Mouse (Mus musculus) heart, postnatal 14 days (tissue): ENCODE results near the gene Pdcd4. TPM values are rescaled to one million over a fixed set of nuclear protein-coding genes. Genes with fewer than 3 reads are reported as not detected.

Experiments used
- DNase-seq, 2 experiments: peaks; one replicate each; pipeline ENCODE4 v3.0.0; 2021 to 2022
- intact Hi-C: fragments of 180-260 bp; cut with DNase I; formaldehyde crosslinking; loops from one replicate; pipeline ENCODE4 v1.15.1; 2025
- long read RNA-seq, 2 experiments: library from polyadenylated mRNA; stranded (forward); transcript quantifications; one replicate each; pipeline ENCODE4 v2.0.0; 2021
- total RNA-seq, 2 experiments: library from RNA; stranded (reverse); gene quantifications; 2 replicates each; pipeline ENCODE4 v1.2.3; 2021

Gene Pdcd4
- 10 to 100 TPM; 24.8 to 25.6 TPM for total RNA-seq
- long read RNA-seq, experiment 1, transcript Pdcd4-201 (12 exons, 2,381 nt) = major isoform, 10 of 18 reads
- long read RNA-seq, experiment 1, transcript Pdcd4-203 (13 exons, 1,733 nt) = minor isoform, 5 of 18 reads
- long read RNA-seq, experiment 1, partial matches to known transcripts = 2 of 18 reads
- long read RNA-seq, experiment 1, other reads (novel, unspliced or antisense) = 1 of 18 reads
- long read RNA-seq, experiment 2, transcript Pdcd4-201 (12 exons, 2,381 nt) = major isoform, 22 of 30 reads
- long read RNA-seq, experiment 2, partial matches to known transcripts = 2 of 30 reads
- long read RNA-seq, experiment 2, other reads (novel, unspliced or antisense) = 3 of 30 reads

DNA sequence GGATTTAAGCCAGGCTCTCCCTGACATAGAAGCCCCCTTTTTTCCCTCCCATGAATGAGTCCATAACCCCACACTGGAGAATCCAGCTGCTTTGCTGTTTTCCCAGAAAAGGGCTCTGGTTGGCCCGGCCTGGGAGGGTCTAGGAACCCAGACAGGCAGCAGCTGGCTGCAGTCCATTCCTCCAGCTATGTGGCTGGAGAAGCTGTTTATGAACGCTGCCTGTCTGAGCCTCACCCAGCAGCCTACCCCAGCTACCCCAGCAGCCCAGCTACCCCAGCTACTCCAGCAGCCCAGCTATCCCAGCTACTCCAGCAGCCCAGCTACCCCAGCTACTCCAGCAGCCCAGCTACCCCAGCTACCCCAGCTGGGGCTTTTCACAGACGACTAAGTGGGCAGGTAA lies at the start of gene Pdcd4:
Gene Pdcd4 (plus strand): TSS at position 171 of the 400 bp plus-strand sequence.
- peak; percentile 45 to 51 for DNase-seq
- intact Hi-C loops = no loop called here

DNA sequence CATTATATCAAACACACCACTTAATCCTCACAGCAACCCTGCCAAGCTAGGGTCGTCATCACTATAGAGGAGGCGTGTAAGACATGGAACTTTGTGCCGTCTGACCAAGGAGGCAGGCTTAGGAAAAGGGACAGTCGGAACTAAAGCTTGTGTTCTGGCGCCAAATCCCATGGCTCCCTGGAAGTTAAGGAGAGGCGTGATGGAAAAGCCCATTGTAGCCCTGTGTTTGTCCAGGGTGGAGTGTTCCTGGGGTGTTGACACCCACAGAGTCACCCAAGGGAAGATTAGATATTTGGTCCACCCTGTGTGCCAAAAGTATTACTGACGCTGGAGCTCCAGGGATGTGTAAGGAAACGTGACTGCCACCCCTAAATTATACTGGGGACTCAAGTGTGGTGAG lies 48.1 kb upstream of the Pdcd4 start:
- DNase-seq = no peak
- intact Hi-C loops = loop anchor here (10.0 kb wide), 1 partner anchor 199 kb away; no protein-coding TSS in a partner anchor

DNA sequence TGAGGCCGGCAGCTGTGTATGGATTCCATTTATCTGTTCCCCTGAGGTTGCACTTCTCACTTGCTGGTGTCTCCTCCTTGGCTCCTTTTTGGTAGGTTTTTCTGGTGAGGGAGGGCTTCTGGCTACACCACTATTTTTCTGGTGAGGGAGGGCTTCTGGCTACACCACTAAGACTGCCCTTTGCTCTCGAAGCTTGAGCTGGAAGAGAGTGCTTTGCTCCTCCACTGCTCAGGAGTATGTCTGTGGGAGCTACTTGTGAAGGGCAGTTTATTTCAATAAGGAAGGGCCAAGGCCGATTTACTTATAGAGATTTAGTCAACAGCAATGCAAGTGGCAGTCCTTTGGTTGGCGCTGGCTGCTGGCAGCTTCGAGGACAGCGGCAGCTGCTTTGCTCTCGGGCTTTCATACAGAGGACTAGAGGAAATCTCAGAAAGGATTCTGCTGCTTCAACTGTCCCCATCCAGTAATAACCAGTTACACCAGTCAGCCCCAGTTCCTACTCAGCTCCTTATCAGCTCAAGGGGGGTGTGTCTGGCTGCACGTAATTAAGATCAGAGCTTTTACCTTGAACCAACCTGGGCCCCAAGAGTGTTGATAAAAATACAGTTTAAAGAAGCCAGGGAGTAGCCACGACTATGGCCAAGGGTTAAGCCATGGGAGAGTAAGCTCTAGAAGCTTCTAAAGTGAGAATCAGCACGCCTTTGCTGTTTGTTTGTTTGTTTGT lies 43.6 kb upstream of the Pdcd4 start:
- DNase-seq = no peak
- intact Hi-C loops = loop anchor here (10.0 kb wide), 1 partner anchor 204 kb away; no protein-coding TSS in a partner anchor

DNA sequence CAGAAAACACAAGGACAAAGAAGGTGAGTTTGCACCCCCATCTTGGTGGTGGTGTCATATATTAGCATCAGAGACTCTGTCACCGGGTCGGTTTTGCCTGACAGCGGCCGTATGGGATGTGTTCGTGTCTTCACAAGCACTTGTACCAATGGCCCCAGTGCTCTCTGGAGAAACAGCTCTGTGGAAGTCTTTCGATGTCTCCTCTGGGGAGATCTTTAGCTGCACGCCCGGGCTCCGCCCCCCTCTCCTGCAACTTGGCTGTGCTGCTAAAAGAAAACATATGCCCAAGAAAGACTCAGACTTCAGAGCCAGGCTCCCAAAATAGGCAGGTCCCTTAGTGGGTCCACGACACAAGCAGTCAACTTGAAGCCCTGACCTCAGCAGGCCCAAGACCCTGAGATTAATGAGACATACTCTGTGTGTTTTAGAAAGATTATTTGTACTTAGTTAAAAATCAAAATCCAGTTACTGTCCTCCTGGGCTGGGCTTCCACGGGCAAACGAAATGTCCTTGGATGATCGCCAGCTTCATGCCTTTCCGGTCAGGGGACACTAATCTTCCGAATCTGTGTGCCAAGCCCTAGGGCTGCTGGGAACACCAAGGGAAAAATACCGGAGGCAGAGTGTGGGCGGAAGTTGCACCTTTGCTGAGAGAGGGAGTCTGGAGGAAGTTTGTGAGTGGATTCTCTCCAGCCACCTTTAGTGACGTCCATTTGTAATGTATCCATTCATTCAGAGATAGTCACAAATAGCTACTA lies 41.7 kb upstream of the Pdcd4 start:
- intact Hi-C loops = no loop called here
- DNase-seq = peak; percentile 65 to 81

DNA sequence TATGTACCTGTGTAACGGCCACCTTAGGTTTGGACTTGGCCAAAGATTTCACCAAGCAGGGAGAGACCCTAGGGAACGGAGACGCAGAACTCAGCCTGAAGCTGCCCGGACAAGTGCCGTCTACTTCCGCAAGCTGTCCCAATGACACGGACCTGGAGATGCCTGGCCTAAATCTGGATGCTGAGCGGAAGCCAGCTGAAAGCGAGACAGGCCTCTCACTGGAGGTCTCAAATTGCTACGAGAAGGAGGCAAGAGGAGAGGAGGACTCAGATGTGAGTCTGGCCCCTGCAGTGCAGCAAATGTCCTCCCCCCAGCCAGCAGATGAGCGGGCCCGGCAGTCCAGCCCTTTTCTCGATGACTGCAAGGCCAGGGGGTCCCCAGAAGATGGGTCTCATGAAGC lies 40.7 kb upstream of the Pdcd4 start:
- no peak for DNase-seq
- intact Hi-C loops = no loop called here

DNA sequence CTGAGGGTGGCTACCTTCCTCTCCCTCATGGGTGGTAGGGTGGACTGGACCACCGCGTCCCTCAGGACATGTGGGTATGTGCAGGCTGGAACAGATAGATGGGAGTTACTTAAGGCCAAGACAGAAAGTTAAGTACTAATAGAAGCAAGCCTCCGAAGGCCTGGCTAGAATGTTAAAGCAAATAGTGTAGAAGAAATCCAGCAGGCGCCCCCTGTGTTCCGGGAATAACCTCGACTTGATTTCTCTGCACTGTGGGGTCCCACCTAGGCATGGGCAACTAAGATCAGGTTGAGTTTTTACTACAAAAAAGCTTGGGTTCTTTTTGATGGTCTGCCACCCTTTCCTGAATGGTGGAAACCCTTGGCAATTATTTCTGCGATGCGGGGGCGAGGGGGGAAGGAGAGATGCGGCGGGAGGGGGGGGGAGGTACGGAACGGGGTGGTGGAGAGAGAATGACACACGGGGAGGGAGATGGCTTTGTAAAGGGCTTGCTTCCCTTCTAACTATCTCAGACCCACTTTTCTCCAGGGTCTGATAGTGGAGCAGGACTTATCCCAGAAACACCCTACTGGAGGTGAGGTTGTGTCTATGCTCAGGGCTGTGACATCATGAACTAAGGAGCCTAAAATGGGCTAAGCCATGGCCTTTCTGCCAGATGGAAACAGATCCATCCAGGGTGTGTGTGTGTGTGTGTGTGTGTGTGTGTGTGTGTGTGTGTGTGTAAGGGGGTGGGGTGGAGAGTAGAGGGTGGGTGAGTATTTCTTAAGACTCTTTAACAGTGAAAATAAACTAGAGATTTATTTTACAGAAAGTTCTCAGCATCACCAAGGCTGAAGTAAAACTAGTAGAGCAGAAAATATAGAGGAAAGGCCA lies 40.0 kb upstream of the Pdcd4 start:
- no peak for DNase-seq
- intact Hi-C loops = no loop called here

DNA sequence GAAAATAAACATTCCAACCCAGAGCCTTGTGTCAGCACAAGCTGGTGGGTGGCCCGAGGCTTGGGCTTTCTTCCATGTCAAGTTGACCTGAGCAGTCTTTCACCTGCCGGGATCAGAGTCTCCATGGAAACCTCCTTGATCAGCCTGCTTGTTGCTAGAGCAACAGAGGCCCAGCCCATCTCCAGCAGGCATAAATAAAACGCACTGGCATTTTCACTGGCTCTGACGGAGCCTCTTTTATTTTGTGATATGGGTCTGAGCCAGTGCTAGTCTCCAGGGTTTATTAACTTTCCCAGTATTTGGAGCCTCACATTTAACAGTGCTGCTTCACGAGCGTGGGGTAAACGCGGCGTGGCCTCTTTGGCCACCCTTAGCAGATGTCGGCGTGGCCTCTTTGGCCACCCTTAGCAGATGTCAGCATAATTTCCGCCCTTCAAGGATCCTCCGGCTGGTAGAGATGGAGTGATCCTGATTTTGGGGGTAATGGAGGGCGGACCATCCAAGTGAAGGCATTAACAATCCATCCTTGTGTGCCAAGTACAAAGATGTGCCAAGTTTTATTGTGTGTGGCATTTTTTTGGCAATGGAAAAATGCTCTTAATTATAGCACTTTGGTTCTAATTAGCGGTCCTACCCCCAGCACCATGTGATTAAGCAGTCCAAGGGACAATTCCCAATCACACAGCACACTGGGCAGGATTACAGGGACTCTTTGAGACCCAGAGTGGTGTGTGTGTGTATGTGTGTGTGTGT lies 39.2 kb upstream of the Pdcd4 start:
- intact Hi-C loops = no loop called here
- DNase-seq = no peak

DNA sequence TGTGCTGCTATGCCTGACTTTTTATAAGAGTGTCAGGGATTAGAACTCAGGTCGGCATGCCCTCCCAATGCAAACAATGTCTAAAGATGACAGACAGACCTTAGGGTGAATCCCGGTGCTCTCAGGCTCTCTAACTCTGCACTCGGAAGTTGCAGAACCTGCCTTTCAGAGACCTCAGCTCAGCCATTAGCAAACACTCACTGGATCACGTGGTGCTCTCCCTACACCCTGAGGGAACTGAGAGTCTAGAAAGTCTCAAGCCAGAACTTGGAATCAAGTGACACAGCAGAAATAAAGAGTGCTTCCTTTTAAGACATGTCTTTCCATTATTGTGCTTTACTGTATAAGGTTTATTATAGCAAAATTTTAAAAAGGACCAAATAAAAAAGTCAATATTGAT lies 37.1 kb upstream of the Pdcd4 start:
- intact Hi-C loops = no loop called here
- DNase-seq = no peak

DNA sequence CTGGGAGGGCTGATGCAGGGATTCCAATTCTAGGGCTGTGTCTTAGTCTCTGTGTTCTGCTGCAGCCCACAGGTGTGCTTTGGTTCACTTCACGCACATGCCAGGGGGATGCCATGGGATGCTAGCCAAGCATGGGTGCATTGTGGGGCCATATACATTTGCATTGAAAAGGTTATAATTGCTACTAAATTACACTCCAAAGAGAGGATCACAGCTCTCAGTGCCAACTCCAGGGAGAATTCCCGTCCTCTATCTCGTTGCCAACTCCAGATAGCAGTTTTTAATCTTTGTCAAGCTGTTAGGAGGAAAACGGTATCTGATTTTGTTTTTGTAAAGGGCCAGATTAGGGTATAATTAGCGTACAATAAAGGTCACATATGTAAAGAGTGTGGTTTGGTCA lies 36.2 kb upstream of the Pdcd4 start:
- no peak for DNase-seq
- intact Hi-C loops = no loop called here

DNA sequence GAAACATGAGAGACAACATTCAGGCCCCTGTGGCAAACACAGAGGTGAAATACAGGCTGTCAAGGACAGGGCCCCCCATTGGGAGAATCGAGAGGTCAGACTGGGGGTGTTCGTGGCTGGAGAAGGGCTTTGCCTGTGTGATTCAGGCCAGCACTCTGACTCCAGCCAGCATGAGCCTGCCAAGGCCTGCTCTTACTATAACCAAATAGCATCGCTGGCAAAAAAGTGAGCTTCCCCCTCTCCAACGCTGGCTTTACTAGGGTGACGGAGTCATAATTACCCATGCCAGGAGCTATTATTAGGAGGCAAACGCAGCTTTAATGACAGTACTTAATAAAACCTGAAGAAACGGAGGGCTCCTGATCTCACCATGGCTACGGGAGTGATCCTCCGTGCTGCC lies 35.2 kb upstream of the Pdcd4 start:
- peak; percentile 37 to 61 for DNase-seq
- intact Hi-C loops = no loop called here

DNA sequence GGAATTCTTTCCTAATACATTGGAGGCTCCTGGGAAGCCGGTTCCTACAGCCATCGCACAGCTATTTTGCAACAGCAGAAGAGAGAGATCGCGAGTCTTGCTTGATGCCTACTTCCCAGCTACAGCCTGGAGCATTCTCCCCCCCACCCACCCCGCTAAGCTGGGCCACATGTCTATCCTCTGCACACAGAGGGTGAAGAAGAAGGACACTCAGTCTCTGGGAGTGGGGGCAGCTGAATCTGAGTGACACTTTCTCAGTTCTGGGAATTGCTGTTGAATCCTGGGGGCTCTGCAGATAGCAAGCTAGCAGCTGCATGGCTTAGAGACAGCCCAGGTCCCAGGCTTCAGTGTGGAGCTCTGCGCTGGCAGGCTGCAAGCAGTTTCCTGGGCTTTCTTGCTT lies 34.1 kb upstream of the Pdcd4 start:
- no peak for DNase-seq
- intact Hi-C loops = no loop called here

DNA sequence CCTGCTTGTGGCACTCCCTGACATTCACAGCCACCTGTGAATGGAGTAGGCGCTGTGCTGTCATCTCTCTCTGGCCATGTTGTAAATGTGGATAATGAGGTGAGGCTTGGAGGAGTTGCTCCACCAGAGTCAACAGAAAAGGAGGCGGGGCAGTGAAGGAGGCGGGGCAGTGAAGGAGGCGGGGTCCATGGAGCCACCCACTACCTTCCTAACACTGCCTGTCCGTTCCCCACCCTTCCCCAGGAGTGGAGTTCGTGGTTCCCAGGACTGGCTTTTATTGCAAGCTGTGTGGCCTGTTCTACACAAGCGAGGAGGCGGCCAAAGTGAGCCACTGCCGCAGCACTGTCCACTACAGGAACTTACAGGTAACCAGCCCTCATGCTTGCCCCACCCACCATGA lies 32.9 kb upstream of the Pdcd4 start:
- intact Hi-C loops = no loop called here
- DNase-seq = no peak

DNA sequence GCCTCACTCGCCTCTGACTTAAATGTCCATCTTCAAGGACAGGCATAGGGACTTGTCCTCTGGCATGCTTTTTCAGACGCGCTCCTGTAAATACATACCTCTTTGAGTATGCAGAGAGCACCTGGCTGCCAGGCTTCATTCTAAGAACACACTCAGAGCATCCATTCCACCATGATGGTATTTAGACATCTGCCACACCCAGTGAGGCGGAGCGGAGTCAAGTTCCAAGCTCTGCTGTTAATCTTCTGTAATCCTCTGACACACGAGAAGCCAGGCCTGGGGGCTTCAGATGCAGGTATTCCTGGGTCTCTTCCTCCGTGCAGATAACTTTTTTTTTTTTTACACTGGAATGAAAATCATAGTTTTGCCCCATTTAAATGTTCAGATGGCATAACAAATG lies 32.4 kb upstream of the Pdcd4 start:
- intact Hi-C loops = no loop called here
- no peak for DNase-seq

DNA sequence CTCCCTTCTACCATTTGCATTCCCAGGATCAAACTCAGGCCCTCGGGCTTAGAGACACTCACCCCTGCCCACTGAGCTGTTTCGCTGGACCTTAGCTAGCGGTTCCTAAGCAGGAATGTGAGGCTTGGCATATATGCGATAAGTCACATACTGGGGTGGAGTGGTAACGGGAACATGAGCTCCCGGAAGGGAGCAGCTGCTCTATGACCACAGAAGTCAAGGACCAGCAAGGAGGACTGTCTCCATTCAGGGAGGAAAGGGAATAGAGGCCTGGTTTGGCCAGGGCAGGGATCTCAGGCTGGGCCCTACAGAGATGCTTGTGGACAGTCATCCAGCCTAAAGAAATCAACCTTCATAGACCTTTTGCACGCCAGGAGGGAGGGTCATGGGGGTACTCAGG lies 30.7 kb upstream of the Pdcd4 start:
- no peak for DNase-seq
- intact Hi-C loops = no loop called here

DNA sequence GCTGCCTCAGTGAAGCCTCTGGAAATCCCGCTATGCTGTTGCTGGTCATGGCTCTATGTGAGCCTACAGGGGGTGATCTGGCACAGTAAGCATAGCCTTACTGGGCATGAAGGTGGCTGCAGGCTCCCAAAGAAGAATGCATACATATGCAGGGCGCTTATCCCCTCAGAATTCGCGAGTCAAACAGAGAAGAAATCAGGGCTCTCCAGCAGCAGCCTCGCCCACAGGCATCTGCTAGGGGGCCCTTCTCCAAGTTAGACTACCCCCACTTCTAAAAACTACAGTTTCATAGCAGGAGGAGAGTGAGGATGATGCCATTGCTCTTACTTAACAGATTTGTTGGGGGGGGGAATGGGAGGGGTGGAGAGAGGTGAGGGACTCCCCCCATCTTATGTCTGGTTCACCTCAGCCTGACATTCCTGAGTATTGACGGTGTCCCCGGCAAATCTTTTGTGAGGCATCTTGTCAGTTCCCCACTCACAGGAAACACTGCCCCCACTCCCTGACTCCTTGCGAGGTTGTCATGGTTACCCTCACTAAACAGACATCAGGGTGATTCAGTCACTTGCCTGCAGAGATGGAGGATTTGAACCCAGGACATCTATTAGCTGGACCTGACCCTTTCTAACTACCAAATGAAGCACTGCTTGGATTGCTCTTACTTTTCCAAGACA lies 29.3 kb upstream of the Pdcd4 start:
- no peak for DNase-seq
- intact Hi-C loops = no loop called here

DNA sequence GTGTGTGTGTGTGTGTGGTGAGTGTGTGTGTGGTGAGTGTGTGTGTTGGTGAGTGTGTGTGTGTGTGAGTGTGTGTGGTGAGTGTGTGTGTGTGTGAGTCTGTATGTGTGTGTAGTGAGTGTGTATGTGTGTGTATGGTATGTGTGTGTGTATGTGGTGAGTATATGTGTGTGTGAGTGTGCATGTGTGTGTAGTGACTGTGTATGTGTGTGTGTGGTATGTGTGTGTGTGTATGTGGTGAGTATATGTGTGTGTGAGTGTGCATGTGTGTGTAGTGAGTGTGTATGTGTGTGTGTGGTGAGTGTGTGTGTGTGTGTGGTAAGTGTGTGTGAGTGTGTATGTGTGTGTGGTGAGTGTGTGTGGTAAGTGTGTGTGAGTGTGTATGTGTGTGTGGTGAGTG lies 24.8 kb upstream of the Pdcd4 start:
- DNase-seq = no peak
- intact Hi-C loops = no loop called here

DNA sequence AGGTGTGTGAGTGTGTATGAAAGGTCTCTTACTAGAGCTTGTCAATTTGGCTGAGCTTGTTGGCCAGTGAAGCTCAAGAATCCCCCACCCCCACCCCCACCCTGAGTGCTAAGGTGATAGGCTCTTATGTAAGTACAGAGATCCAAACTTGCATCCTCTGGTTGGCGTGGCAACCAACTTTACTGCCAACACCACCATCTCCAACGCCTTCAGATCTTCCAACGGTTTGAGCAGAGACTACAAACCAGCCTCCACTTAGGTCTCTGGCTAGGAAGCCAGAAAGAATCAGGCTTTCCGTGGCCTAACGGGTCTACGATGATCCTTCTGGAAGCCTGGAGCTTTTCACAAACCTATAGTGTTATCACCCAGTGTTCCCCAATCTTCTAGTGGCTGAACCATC lies 23.9 kb upstream of the Pdcd4 start:
- intact Hi-C loops = no loop called here
- no peak for DNase-seq

DNA sequence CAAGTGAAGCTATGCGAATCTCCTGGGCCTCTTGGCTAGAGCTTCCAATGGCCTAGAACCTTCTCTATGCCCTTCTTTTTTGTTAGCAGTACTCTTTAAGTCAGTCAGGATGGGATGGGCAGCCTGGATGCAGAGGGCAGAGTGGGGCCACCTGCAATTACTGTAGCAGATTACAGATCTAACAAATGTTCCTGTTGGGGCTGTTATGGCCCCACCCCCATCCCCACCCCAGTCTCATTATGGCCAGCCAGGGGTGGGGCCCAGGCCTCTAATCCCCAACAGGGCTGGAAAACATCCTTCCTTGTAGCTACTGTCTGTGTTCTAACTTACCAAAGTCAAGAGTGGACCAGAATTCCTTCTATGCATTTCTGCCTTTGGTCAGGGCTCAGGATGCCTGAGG lies 23.2 kb upstream of the Pdcd4 start:
- intact Hi-C loops = no loop called here
- no peak for DNase-seq
